Mouse (Mus musculus): Measurements from ENCODE around the gene P4ha3.

GRCm38 (mm10) chr7:100335921-100336320 lies 50.6 kb downstream of the P4ha3 start:
- no peak for TF ChIP-seq CTCF (IDR thresholded peaks at IDR 0.05; ENCODE audit: extremely low read depth, insufficient read length, insufficient replicate concordance, low read depth, low read length)
- TF ChIP-seq POLR2A (IDR thresholded peaks at IDR 0.05; ENCODE audit: low read depth, low read length) = no peak

All from small intestine, adult 2 months (tissue).